Mouse (Mus musculus) megakaryocyte-erythroid progenitor cell, adult 5 weeks (primary cell): ENCODE data around the gene D3Ertd254e. TPM values are rescaled to one million over a fixed set of nuclear protein-coding genes. Genes with fewer than 3 reads are reported as not detected.

Experiments
- polyA plus RNA-seq: library from polyadenylated mRNA; stranded (reverse); fragments of >175 nt; gene quantifications from 2 replicates; pipeline ENCODE4 v1.2.3, GENCODE M21; 2012

Gene D3Ertd254e
- polyA plus RNA-seq: 0.19 and 0.54 TPM in 2 replicates

DNA sequence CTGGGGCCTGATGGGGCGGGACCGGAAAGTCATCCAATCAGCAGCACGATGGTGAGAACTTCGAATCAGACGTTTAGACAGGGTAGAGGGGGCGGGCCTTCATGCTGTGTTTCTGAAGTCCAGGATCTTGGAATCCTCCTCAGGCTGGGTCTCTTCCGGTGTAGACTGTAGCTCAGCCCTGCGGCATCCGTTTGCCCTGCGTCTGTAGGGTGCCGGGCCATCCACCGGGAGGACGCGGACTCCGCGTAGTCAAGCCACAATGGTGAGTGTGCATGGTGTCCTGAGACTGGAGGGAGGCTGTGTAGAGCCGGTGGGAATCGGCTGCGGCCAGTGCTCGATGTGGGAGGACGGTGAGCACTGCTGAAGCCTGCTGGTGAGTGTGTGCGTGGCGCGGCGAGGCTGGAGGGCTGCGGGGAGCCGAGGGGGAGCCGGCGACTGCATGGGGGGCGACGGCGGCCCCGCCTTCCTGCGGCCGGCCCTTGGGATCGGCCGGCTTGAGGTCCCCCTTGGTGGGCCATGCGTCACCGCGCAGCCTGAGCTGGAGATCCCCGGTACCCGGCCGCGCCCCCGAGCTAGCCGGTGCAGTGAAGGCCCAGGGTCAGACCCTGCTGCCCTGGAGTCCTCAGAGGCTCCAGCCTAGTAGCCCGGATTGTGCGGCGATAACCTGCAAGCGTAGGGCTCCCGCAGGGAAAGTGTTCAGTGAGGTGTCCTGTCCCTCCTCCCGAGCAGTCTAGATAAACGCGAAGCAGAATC, at the start of gene D3Ertd254e:
D3Ertd254e (plus strand) TSS at position 84 of the 753 bp plus-strand sequence.

Other genes starting within 250 kb of the D3Ertd254e start
- 6.9 and 12.5 TPM in 2 replicates for gene Dcun1d1, start 213.6 kb upstream of the D3Ertd254e start, polyA plus RNA-seq
- 2.5 and 2.8 TPM in 2 replicates for gene Mccc1, start 150.3 kb upstream of the D3Ertd254e start, polyA plus RNA-seq
- 0.01 TPM in 1 of 2 replicates, not detected in the other for gene Ccdc144b, start 97.5 kb upstream of the D3Ertd254e start, polyA plus RNA-seq
- gene Acad9, start 85.0 kb upstream of the D3Ertd254e start, polyA plus RNA-seq: 11.9 and 15.0 TPM in 2 replicates
- gene Qrfpr, start 71.3 kb downstream of the D3Ertd254e start, polyA plus RNA-seq: not detected in 2 replicates